Mouse (Mus musculus) MEL (cell line): ENCODE data around the gene Arcn1.

ENCODE experiments used
- CTCF ChIP-seq, 3 experiments: IDR thresholded peaks in 2 of 3; conservative IDR thresholded peaks in 1 of 3; 2 replicates each; pipeline ENCODE4 v1.5.1; 2011 to 2012; ENCODE audit warnings: low read length in 3 of 3, low read depth in 2 of 3, mild to moderate bottlenecking in 2 of 3, improper control_type of control experiment in 1 of 3, inconsistent platforms in 1 of 3, mixed read lengths in 1 of 3, moderate library complexity in 1 of 3; ENCODE audit not compliant: control insufficient read depth in 1 of 3, insufficient read depth in 1 of 3, poor library complexity in 1 of 3, severe bottlenecking in 1 of 3
- E2F4 ChIP-seq: IDR thresholded peaks from 2 replicates; pipeline ENCODE4 v1.6.1; 2011; ENCODE audit warnings: low read depth, low read length, improper control_type of control experiment, borderline replicate concordance
- EP300 ChIP-seq, 2 experiments: IDR thresholded peaks; 2 replicates each; pipeline ENCODE4 v1.6.1; 2011; ENCODE audit warnings: improper control_type of control experiment in 2 of 2, low read length in 2 of 2, low read depth in 1 of 2, mild to moderate bottlenecking in 1 of 2
- ETS1 ChIP-seq: IDR thresholded peaks from 2 replicates; pipeline ENCODE4 v1.6.1; 2012; ENCODE audit warnings: low read depth, mild to moderate bottlenecking, inconsistent platforms, low read length, improper control_type of control experiment, moderate library complexity
- MAX ChIP-seq: IDR thresholded peaks from 2 replicates; pipeline ENCODE4 v1.6.1; 2011; ENCODE audit warnings: low read length, improper control_type of control experiment
- MXI1 ChIP-seq: IDR thresholded peaks from 2 replicates; pipeline ENCODE4 v1.6.1; 2011; ENCODE audit warnings: mild to moderate bottlenecking, low read depth, low read length, improper control_type of control experiment
- NRF1 ChIP-seq: IDR thresholded peaks from 2 replicates; pipeline ENCODE4 v1.6.1; 2014; ENCODE audit warnings: low read depth, mild to moderate bottlenecking, inconsistent platforms, low read length, improper control_type of control experiment, moderate library complexity; ENCODE audit not compliant: poor library complexity, insufficient read depth, severe bottlenecking
- POLR2A ChIP-seq, 2 experiments: IDR thresholded peaks; 2 replicates each; pipeline ENCODE4 v1.6.1; 2011 to 2012; ENCODE audit warnings: low read length in 2 of 2, mild to moderate bottlenecking in 2 of 2, control low read depth in 1 of 2, improper control_type of control experiment in 1 of 2, low read depth in 1 of 2, moderate library complexity in 1 of 2; ENCODE audit not compliant: control insufficient read depth in 1 of 2, insufficient read depth in 1 of 2, poor library complexity in 1 of 2
- TCF12 ChIP-seq: IDR thresholded peaks from 2 replicates; pipeline ENCODE4 v1.6.1; 2014; ENCODE audit warnings: low read depth, mild to moderate bottlenecking, inconsistent platforms, low read length, improper control_type of control experiment, moderate library complexity
- USF1 ChIP-seq: IDR thresholded peaks from 2 replicates; pipeline ENCODE4 v1.6.1; 2014; ENCODE audit warnings: low read depth, mild to moderate bottlenecking, inconsistent platforms, low read length, improper control_type of control experiment, moderate library complexity
- USF2 ChIP-seq, 2 experiments: IDR thresholded peaks; 2 replicates each; pipeline ENCODE4 v1.6.1; 2011 to 2012; ENCODE audit warnings: improper control_type of control experiment in 2 of 2, low read length in 2 of 2, borderline replicate concordance in 1 of 2, inconsistent platforms in 1 of 2, low read depth in 1 of 2, mild to moderate bottlenecking in 1 of 2; ENCODE audit not compliant: insufficient read depth in 1 of 2
- ZC3H11A ChIP-seq: IDR thresholded peaks from 2 replicates; pipeline ENCODE4 v1.6.1; 2012; ENCODE audit warnings: low read depth, mild to moderate bottlenecking, inconsistent platforms, low read length, improper control_type of control experiment
- ZMIZ1 ChIP-seq: IDR thresholded peaks from 2 replicates; pipeline ENCODE4 v1.6.1; 2012; ENCODE audit warnings: low read depth, mild to moderate bottlenecking, inconsistent platforms, low read length, improper control_type of control experiment, moderate library complexity
- ZNF384 ChIP-seq: IDR thresholded peaks from 2 replicates; pipeline ENCODE4 v1.6.1; 2012; ENCODE audit warnings: low read depth, mild to moderate bottlenecking, inconsistent platforms, low read length, improper control_type of control experiment

GRCm38 (mm10) chr9:44713574-44713973 lies 54.1 kb downstream of the Arcn1 start:
- TF ChIP-seq CTCF (IDR thresholded peaks at IDR 0.05 in 2 of 3, conservative IDR thresholded peaks at IDR 0.05 in 1 of 3; ENCODE audit: control insufficient read depth in 1 of 3, insufficient read depth in 1 of 3, low read depth in 2 of 3, low read length in 3 of 3, poor library complexity in 1 of 3, severe bottlenecking in 1 of 3), result no peak
- TF ChIP-seq NRF1, result no peak
- no peak for TF ChIP-seq ZNF384
- TF ChIP-seq ETS1, result no peak
- TF ChIP-seq USF2 (IDR thresholded peaks at IDR 0.05; ENCODE audit: borderline replicate concordance in 1 of 2, insufficient read depth in 1 of 2, low read depth in 1 of 2, low read length in 2 of 2), result no peak
- no peak for TF ChIP-seq MXI1
- no peak for TF ChIP-seq ZMIZ1
- no peak for TF ChIP-seq TCF12
- no peak for TF ChIP-seq EP300 (IDR thresholded peaks at IDR 0.05; ENCODE audit: low read depth in 1 of 2, low read length in 2 of 2)
- TF ChIP-seq MAX, result no peak
- TF ChIP-seq USF1, result no peak
- TF ChIP-seq ZC3H11A, result no peak
- TF ChIP-seq POLR2A (IDR thresholded peaks at IDR 0.05; ENCODE audit: control insufficient read depth in 1 of 2, insufficient read depth in 1 of 2, low read depth in 1 of 2, low read length in 2 of 2, poor library complexity in 1 of 2), result no peak
- TF ChIP-seq E2F4, result no peak
